Mouse (Mus musculus) lung, postnatal 0 days (tissue): Measurements from ENCODE around the gene Sipa1l3.

Experiments
- CTCF ChIP-seq: IDR thresholded peaks from 2 replicates; pipeline ENCODE4 v1.5.1; 2016; ENCODE audit warnings: antibody characterized with exemption, mild to moderate bottlenecking
- EP300 ChIP-seq: IDR thresholded peaks from 2 replicates; pipeline ENCODE4 v1.6.1; 2016; ENCODE audit warnings: antibody characterized with exemption, mild to moderate bottlenecking, control low read depth

DNA sequence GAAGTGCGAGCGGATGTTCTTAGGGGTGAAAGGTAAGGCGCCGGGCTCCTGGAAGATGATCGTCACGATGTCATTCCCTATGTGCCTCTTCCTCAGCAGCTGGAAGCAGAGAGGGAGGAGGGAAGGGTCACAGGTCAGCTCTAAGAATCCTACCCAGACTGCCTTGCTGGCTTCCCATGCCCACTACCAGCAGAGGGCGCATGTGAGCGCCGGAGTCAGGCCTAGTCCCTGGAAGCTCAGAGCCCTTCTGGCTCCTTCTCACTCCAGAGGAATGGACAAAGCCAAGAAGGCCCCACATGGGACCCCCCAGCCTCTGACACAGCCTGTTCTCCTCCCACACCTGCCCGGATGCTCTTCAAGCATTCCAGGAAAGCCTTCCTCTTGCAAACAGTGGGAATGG is 135.2 kb downstream of the Sipa1l3 start:
- TF ChIP-seq CTCF (peak; percentile 98), EP300 (no peak)
